Mouse (Mus musculus): ENCODE measurements around the gene Zdhhc7. TPM values are rescaled to one million over a fixed set of nuclear protein-coding genes. Genes with fewer than 3 reads are reported as not detected.

Zdhhc7 gene
- polyA plus RNA-seq, 1 experiment, result 36.6 TPM

GRCm38 (mm10) chr8:120065611-120066010, 35.7 kb downstream of the Zdhhc7 start:
- TF ChIP-seq CTCF (IDR thresholded peaks at IDR 0.05; ENCODE audit: borderline replicate concordance, extremely low read depth, insufficient read depth, insufficient read length) (no peak), POLR2A (IDR thresholded peaks at IDR 0.05; ENCODE audit: borderline replicate concordance, extremely low read depth, insufficient read depth, insufficient read length, poor library complexity, severe bottlenecking) (no peak)
- DNase-seq (ENCODE audit: low read depth), result no peak

- DNase-seq (ENCODE audit: low read depth), result no peak
- TF ChIP-seq POLR2A (IDR thresholded peaks at IDR 0.05; ENCODE audit: borderline replicate concordance, extremely low read depth, insufficient read depth, insufficient read length, poor library complexity, severe bottlenecking) (no peak), CTCF (IDR thresholded peaks at IDR 0.05; ENCODE audit: borderline replicate concordance, extremely low read depth, insufficient read depth, insufficient read length) (no peak)
Observed at GRCm38 (mm10) chr8:120063326-120063725, 38.0 kb downstream of the Zdhhc7 start.

GRCm38 (mm10) chr8:120062742-120063141, 38.5 kb downstream of the Zdhhc7 start:
- no peak for DNase-seq (ENCODE audit: low read depth)
- TF ChIP-seq CTCF (IDR thresholded peaks at IDR 0.05; ENCODE audit: borderline replicate concordance, extremely low read depth, insufficient read depth, insufficient read length) (no peak), POLR2A (IDR thresholded peaks at IDR 0.05; ENCODE audit: borderline replicate concordance, extremely low read depth, insufficient read depth, insufficient read length, poor library complexity, severe bottlenecking) (no peak)

GRCm38 (mm10) chr8:120057078-120057477, 44.2 kb downstream of the Zdhhc7 start:
- TF ChIP-seq CTCF (IDR thresholded peaks at IDR 0.05; ENCODE audit: borderline replicate concordance, extremely low read depth, insufficient read depth, insufficient read length) (no peak), POLR2A (IDR thresholded peaks at IDR 0.05; ENCODE audit: borderline replicate concordance, extremely low read depth, insufficient read depth, insufficient read length, poor library complexity, severe bottlenecking) (no peak)
- no peak for DNase-seq (ENCODE audit: low read depth)

- TF ChIP-seq POLR2A (IDR thresholded peaks at IDR 0.05; ENCODE audit: borderline replicate concordance, extremely low read depth, insufficient read depth, insufficient read length, poor library complexity, severe bottlenecking) (no peak), CTCF (IDR thresholded peaks at IDR 0.05; ENCODE audit: borderline replicate concordance, extremely low read depth, insufficient read depth, insufficient read length) (no peak)
- DNase-seq (ENCODE audit: low read depth), result no peak
Observed at GRCm38 (mm10) chr8:120054833-120055232, 46.4 kb downstream of the Zdhhc7 start.

- DNase-seq (ENCODE audit: low read depth), result no peak
- TF ChIP-seq POLR2A (IDR thresholded peaks at IDR 0.05; ENCODE audit: borderline replicate concordance, extremely low read depth, insufficient read depth, insufficient read length, poor library complexity, severe bottlenecking) (no peak), CTCF (IDR thresholded peaks at IDR 0.05; ENCODE audit: borderline replicate concordance, extremely low read depth, insufficient read depth, insufficient read length) (no peak)
Observed at GRCm38 (mm10) chr8:120052318-120052717, 49.0 kb downstream of the Zdhhc7 start.

- TF ChIP-seq CTCF (IDR thresholded peaks at IDR 0.05; ENCODE audit: borderline replicate concordance, extremely low read depth, insufficient read depth, insufficient read length), result no peak
- no peak for TF ChIP-seq POLR2A (IDR thresholded peaks at IDR 0.05; ENCODE audit: borderline replicate concordance, extremely low read depth, insufficient read depth, insufficient read length, poor library complexity, severe bottlenecking)
Observed at GRCm38 (mm10) chr8:120051908-120052307, 49.4 kb downstream of the Zdhhc7 start.

GRCm38 (mm10) chr8:120051006-120051405, 50.3 kb downstream of the Zdhhc7 start:
- TF ChIP-seq CTCF (IDR thresholded peaks at IDR 0.05; ENCODE audit: borderline replicate concordance, extremely low read depth, insufficient read depth, insufficient read length) (no peak), POLR2A (IDR thresholded peaks at IDR 0.05; ENCODE audit: borderline replicate concordance, extremely low read depth, insufficient read depth, insufficient read length, poor library complexity, severe bottlenecking) (no peak)
- DNase-seq (ENCODE audit: low read depth), result no peak

More at GRCm38 (mm10) chr8:120051908-120052307, 49.4 kb downstream of the Zdhhc7 start:
- no peak for DNase-seq (ENCODE audit: low read depth)

GRCm38 (mm10) chr8:120050376-120050775, 50.9 kb downstream of the Zdhhc7 start:
- no peak for TF ChIP-seq CTCF (IDR thresholded peaks at IDR 0.05; ENCODE audit: borderline replicate concordance, extremely low read depth, insufficient read depth, insufficient read length)
- no peak for TF ChIP-seq POLR2A (IDR thresholded peaks at IDR 0.05; ENCODE audit: borderline replicate concordance, extremely low read depth, insufficient read depth, insufficient read length, poor library complexity, severe bottlenecking)
- no peak for DNase-seq (ENCODE audit: low read depth)

GRCm38 (mm10) chr8:120049949-120050348, 51.3 kb downstream of the Zdhhc7 start:
- DNase-seq (ENCODE audit: low read depth), result no peak
- TF ChIP-seq CTCF (IDR thresholded peaks at IDR 0.05; ENCODE audit: borderline replicate concordance, extremely low read depth, insufficient read depth, insufficient read length), result no peak
- no peak for TF ChIP-seq POLR2A (IDR thresholded peaks at IDR 0.05; ENCODE audit: borderline replicate concordance, extremely low read depth, insufficient read depth, insufficient read length, poor library complexity, severe bottlenecking)

- peak; percentile 76 for DNase-seq (ENCODE audit: low read depth)
- TF ChIP-seq POLR2A (IDR thresholded peaks at IDR 0.05; ENCODE audit: borderline replicate concordance, extremely low read depth, insufficient read depth, insufficient read length, poor library complexity, severe bottlenecking), result no peak
- no peak for TF ChIP-seq CTCF (IDR thresholded peaks at IDR 0.05; ENCODE audit: borderline replicate concordance, extremely low read depth, insufficient read depth, insufficient read length)
Observed at GRCm38 (mm10) chr8:120046258-120047020, 54.8 kb downstream of the Zdhhc7 start.

GRCm38 (mm10) chr8:120045471-120045870, 55.8 kb downstream of the Zdhhc7 start:
- TF ChIP-seq POLR2A (IDR thresholded peaks at IDR 0.05; ENCODE audit: borderline replicate concordance, extremely low read depth, insufficient read depth, insufficient read length, poor library complexity, severe bottlenecking) (no peak), CTCF (IDR thresholded peaks at IDR 0.05; ENCODE audit: borderline replicate concordance, extremely low read depth, insufficient read depth, insufficient read length) (no peak)
- DNase-seq (ENCODE audit: low read depth), result peak; percentile 37

All from brain, embryonic 14.5 days (tissue).